Mouse (Mus musculus) brain, embryonic 18.5 days (tissue): Measurements from ENCODE around the gene Gm49601.

Experiments used
- DNase-seq: peaks from one replicate; pipeline ENCODE4 v3.0.0-alpha.2; 2012; ENCODE audit warnings: low read depth, low spot score

The Gm49601 gene

DNA sequence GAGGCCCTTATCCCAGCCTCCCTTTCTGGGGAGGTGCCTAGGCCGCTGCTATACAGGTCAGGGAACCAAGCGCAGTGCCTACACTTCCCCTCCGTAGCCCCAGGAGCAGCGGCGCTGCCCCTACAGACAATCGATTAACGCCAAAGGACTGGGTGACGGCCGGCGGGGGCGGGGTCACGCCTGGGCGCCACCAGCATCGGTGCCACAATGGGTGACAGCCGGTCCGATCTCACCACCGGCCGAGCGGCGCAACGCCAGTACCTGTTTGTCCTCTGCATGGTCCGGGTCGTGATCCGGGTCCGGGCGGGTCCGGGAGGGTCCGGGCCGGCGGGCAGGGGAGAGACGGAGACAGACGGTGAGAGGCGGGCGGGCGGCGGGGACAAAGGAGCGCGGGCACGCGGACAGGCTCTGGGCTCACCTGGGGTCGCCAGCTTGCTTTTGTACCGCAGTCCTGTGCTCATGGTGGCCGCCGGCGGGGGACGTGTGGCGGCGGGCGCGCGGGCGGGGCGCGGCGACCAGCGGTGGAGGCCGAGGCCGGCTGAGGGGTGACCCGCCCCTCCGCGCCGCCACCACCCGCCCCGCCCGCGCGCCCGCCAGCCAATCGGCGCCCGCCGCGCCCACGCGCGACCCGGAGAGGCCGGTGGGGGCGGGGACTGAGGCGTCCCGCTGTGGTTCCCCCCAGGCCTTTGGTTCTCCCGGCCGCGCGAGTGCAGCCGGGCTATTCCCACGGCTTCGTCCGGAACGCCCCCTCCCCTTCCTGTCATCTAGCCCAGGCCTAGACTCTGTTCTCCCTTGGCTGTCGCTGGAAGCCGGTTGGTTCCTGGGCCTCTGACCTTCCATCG is 3.4 kb upstream of the Gm49601 start, which contains the start of gene Sept5:
Sept5 (minus strand) TSS at position 565 of the 842 bp plus-strand sequence.
- DNase-seq, result no peak

DNA sequence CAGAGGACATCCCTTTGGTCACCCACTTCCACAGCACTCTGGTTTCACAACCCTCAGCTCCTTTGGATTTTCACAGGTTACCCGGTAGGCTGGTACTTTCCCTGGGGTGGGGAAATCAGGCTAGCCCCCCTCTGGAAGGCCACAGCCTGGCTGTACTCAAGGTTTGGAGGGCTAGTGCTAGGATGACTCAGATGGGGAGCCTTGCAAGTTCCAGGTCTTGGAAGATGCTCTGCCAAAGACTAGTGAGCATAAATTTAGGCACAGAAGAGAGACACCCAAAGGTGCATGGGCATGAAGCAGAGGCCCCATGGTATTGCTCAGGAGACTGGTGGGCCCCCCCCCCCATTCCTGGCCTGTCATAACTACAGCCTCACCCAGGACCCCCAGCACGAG is 2.7 kb upstream of the Gm49601 start:
- no peak for DNase-seq

DNA sequence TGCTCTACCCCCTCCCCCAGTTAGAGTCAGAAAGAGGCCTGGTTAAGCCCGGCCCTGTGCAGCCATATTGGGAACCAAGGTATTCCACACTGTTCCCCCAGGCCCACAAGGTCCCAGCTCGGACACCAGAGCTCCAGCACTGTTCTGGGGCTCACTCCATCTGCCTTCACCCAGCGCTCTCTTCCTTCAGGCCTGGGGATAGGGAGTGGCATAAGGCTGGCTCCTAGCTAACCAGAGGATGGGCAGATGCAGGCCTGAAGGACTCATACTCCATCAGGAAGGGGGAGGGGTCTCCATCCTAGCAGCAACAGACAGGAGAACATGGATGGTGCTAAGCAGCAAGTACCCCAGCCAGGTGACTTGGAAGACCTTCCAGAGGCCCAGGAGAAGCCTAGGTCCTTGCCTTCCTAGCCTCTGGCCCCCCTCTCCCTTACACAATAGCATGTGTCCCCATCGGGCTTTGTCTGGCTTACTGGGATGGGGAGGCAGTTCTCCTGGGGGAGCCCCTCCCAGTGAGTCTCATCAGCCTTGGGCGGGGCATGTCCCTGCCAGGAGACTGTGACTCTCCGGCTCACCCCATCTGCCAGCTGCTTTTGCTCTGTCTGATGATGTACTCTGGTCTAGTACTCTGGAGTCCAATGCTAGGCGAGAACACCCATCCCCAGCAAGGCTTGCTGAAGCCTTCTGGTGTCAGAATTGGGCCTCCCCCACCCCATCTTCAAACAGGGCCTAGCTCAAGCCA is 2.1 kb upstream of the Gm49601 start:
- DNase-seq, result no peak

DNA sequence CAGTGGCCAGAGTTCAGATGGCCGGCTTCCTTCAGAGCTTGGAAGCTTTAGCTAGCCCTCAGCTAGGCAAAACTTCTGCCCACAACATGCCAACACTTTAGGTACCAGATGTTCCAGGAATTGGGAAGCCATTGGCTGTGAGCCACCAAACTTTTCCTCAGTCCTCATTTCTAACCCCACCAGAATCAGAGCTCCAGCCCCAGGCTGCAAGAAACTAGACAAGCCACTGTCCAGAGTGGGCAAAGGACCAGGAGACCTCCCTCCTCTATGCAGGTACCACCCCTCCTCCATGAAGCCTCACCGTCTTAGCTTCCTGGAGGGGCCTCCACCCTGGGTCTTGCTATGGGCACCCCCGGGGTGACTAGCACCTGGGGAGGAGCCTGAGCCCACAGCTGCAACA is 936 bp upstream of the Gm49601 start:
- no peak for DNase-seq

DNA sequence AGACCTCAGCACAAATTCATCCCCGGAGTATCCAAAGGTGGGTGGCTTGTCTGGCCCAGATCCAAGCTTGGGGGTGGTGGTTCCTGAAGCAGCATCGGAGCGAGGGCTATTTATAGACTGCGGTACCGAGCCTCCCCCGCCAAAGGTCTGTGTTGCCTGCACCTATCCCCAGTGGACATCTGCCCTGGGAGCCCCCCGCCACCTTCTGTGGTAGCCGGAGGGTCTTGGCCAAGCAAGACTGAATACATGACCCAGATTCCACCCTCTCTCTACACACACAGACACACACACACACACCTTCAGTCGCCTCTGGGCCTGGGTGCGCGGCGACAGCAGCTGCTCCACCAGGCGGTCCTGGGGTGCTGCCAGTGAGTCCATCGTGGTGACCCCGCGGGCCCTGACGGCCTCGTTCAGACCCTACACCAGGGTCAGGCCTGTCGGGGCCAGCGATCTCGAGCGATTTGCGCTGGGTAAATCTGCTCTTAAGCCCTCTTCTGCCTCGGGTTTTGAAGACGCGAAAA is 376 bp downstream of the Gm49601 start:
- DNase-seq, result no peak

DNA sequence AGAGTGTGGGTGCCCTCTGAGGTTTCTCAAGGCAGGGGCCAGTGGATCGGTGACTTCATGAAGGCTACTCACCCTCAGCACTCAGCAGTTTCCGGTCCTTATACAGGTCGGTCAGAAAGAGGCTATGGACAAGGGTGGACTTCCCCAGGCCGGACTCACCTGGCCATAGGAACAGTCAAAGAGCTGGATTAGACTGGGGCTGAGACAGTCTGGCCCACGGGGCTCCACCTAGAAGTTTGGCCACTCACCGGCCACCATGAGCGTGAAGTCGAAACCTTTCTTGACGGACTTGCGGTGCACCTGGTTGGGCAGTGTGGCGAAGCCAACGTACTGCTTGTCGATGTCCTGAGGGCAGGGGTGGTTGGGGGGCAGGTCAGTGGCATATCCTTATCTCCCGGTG is 1.1 kb downstream of the Gm49601 start:
- DNase-seq, result no peak

DNA sequence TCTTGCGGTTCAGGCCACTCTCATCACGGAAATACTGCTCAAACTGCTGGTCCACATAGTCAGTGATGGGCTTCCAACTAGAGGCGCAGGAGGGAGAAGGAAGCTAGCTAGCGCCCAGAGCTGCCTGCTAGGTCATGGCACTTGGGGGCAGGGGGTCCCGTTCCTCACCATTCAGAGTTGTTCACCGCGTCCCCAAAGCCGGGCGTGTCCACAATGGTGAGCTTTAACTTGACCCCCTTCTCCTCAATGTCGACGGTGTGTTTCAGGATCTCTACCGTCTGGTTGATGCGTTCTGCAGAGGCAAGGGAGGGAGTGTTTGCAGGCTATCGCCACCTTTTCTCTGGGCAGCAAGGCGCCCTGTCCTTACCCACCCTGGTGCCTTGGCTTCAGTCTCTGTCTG is 1.6 kb downstream of the Gm49601 start:
- no peak for DNase-seq

DNA sequence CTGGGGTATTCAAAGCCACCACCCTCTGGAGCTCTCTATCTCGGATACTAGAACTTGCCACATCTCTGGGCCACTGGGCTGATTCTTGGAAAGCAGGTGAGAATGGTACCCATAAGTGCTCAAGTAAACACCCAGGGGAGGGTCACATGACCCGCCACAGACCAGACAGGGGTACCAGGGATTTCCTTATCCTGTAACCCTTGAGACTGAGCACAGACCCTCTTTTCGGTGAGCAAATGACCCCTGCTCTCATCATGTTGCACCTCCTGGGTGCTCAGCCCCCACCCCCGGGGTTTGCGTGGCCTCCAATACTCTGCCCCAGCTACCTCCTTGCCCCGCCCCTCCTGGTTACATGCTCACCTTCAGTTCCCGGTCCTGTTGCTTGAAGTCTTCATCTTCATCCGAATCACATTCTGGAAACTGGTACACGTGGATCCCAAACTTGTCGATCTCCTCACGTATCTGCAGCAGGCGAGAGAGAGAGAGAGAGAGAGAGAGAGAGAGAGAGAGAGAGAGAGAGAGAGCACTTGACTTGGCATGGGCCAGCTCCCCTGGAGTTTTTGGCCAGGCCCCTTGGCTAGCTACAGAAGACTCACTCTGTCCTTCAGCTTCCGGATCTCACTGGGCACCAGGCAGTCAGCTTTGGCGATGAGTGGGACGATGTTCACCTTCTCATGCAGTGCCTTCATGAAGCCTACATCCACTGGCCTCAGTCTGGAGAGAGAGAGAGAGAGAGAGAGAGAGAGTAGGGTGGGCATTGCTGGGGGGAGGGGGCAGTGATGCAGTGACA is 2.3 kb downstream of the Gm49601 start:
- DNase-seq, result no peak

DNA sequence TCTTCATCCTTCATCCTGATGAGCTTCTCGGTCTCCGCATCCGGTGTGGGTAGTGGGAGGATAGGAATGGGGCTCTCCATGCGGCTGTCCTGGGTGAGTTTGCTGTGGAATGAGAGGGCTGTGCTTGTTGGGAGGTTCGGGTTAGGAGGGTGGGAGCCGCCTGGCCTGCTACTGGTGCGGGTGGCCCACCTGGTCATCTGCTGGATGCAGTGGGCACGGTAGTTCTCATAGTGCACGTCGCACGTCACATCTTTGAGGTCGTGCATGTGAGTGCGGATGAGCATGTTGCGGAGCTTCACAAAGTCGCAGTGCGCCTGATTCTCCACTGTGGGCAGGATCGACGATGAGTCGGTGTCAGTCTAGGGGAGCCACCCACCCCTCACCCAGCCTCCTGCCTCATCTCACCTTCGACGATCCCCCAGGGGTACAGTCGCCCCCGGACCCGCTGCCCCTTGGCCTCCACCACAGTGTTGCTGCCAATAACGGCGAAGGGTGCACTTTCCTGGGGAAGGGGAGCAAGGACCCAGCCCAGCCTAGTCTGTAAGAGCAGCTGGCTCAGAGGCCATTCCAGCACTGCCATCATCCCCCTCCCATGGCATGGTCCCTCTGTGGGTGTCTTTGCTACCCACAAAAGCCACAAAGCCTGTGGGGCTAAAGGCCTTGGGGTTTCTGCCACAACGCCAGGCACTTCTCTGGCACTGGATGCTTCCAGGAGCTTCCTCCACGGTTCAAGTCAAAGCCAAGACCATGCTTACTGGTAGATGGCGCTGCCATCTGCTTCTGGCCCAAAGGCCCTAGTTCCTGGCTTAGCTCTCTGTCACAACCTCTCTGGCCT is 3.1 kb downstream of the Gm49601 start:
- no peak for DNase-seq

DNA sequence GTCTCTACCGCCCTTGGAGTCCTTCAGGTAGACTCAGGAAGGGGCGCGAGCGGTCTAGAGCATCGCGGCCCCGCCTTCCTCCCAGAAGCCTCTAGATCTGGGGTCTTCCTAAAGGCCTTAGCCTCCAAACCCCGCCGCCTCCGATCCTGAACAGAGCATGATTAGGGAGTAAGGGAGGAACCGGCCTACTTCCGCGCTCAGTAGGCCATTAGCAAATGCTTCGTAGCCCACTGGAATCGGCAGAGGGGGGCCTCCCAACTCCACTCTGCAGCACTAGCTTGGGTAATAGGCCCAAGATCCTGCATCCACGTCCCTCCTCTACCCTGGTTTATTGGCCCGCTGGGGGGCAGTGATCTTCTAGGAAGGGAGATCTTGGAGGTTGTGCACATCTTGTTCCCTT is 4.2 kb downstream of the Gm49601 start, which contains the start of gene Gp1bb:
Gp1bb (minus strand) TSS at position 385 of the 400 bp plus-strand sequence.
- DNase-seq, result no peak

DNA sequence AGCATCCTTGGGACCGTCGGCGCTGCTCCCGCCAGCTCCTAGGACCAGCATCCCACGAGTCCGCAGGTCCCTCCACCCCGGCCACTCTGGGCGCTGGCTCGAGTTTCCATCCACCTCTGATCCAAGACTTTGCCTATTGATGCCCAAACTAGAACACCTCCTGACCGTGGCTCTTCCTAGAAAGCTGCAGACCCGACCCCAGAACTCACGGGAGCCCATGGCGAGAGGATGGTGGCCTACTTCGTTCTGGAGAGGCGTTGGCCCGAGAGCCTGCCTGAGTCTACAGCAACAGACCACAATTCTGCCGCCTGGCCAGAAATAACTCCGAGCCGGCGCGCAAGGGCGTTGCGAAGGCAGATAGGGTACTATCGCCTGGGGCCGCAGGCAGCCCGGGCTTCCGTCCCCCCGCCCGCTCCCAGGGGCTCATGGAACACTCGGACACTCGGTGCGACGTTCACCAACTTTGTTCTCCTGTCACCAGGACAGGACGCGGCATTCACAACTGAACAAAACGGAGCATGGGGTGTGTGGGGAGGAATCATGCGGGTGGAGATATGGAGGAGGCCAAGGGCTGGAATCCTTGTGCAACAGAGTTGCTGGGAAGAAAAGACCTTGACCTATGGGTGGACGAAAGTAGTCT is 4.7 kb downstream of the Gm49601 start:
- DNase-seq, result no peak

DNA sequence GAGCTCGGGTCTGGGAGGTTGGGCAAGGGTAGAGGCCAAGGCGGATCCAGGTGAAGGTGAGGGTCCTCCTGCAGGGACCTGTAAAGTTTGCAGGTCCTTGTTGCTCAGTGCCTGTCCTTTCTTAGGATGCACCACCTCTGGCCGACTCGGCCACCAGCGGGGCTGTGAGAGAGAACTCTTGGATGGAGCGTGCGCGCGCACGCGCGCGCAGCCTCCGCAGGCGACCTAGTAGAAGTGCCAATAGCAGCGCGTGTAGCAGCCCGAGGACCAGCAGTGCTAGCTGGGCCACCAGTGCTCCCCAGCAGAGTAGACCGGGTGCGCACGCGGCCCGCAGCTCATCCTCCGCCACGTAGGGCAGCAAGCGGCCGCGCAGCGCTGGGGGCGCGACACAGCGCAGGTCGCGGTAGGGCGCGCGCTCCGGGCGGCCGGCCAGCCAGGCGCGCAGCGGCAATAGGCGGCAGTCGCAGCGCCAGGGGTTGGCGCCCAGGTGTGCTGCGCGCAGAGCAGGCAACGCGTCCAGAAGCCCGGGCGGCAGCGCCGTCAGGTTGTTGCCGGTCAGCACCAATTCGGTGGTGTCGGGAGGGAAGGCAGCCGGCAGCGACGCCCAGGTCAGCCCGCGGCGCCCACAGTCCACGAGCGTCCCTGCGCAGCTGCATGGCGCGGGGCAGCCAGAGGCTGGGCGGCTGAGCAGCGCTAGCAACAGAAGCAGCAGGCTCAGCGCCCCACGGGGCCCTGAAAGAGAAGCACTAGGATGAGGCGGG is 5.4 kb downstream of the Gm49601 start:
- DNase-seq, result no peak

DNA sequence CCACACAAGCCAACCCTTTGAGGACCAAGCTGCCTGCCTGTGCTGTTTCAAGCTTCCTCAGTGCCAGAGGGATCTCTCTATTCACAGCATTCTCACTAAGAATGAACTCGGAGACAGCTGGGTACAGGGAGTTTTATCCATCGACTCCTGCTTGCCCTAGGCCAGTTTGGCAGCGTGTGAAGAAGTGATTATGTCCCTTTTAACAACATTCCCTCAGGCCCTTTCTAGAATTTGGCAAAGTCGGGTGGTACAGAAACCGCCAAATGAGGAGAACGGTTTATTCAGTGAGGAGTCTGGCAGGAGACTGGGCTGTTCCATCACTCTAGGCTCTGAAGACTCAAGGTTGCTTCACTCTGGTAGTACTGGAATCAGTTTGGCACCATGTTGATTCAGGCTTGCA is 6.0 kb downstream of the Gm49601 start:
- no peak for DNase-seq

DNA sequence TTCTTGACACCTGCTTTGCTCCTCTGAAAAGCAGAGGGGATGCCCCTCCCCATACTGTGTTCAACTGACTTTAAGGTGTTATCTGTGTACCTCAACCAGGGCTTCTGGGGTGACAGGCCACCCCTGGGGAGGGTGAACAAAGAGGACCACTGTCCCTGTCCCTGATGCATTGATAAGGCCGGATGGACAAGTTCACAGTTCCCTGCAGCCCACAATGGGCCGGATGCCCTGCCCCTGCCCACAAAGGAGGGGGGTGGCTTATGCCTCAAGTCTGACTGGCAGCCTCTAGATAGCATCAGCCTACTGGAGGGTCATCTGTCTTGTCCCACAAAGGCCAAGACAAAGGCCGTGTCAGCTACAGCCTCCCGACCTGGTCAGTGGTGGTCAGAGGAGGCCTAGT is 7.1 kb downstream of the Gm49601 start:
- no peak for DNase-seq

DNA sequence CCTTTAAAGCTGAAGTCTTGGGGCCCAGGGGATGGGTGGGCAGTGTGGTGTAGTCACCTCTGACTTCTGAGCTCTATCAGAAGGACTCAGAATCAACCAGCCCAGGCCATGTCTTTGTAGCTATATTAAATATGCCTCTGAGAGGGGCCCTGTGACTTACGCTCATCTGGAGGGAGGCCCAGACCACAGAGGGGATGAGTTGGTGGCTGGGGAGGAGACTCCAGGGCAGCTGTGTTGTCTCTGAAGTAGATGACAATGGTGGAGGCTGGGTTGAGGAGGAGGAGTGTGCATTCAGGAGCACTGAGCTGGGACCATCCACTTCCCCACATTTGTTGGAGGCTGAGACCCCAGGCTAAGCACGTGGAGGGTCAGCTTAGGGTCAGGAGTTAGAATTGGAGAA is 7.9 kb downstream of the Gm49601 start:
- no peak for DNase-seq

DNA sequence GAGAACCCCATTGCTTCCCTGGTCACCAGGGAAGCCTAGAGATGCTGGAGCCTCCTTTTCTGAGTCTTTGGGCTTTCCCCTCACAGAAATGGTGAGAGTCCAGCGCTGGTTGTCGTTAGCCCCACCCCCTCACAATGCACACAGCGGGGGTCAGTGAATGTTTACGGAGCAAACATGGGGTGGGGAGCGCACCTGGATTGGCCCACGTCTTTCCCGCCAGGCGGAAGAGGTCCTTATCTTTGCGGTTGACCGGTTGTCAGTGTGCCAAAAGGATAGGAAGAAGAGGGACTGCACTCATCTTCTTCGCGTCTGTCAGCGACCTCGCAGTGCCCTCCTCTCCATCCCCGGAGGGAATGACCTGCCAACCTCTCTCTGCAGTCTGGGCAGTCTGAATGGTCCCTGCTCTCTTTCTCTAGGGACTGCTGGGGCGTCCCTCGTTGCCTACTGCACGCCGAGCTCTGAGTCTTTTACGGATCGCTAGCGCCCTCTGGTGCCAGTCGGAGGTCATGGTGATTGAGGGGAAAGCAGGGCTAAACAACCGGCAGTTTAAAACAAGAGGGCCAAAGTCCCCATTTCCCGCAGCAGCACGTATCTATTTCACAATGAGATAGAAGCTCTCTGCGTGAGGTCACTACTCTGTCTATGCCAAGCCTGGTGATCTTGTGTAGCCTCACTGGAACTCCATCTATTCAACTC is 8.7 kb downstream of the Gm49601 start:
- peak; percentile 54 for DNase-seq

DNA sequence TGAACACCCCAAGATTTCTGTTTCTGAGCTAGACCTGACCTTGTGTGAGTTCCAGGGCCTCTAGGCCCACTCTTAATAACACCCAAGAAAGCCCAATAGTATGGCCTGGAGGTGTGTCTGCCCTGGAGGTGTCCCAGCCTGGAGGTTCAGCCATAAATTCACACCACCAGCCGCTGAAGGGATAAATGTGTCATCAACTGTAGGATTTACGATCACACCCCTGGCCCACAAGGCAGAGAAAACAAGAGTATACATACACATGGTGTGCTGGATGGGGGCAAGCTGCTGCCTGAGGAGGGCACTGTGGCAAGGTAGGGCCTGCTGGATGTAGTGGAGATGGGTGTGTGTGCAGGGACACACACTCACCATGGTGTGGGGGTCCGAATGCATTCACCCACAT is 12.9 kb downstream of the Gm49601 start:
- DNase-seq, result no peak

DNA sequence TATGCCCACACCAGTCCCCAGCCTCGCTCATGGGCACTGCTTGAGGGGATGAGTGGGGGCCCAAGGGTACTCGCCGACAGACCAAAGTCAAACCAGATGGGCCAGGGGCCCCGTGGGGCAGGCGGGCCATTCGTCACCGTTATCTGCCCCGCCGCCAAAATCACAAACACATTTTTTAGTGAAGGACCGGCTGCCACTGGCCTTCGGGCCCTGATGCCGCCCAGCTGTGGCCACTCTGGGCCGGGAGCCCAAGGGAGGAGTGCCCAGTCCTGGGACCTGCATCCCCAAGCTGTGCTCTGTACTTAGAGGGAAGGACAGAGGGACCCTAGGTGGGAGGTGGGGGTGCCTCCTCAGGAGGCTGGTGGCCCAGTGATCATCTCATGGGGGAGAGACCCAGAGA is 14.5 kb downstream of the Gm49601 start:
- DNase-seq, result no peak

DNA sequence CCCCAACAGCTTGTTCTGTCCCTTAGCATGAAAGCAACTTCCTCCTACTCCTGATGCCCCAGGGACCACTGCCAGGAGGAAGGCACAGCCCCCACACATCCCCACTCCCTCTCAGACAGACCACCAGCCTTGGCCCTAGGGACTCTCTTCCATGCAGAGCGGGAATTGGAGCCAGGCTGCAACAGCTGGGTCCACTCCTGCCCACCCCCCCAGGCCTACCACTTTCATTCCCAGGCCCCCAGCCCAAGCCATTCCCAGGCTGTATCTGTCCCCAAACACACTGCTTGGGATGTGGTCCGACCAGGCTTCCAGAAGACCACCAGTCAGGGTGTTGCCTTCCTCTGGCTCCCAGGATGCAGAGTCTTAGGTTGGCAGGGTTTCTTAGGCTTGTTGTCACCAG is 17.1 kb downstream of the Gm49601 start:
- no peak for DNase-seq
